In genomic region chr1:159614644-159615431, GRCm38 (mm10) we compare ENCODE assay signal across 9 mouse cellular contexts.
DNase-seq lines count a peak whose midpoint lies in the region; TF ChIP-seq lines count a peak whose summit lies in the region.
"Had no signal": no experiment of that assay in that cellular context is flagged by ENCODE, and none has a peak within 500 bp of the region (broad histone marks: within the 10 kb centered on the region; RNA-seq: fewer than 3 reads in every experiment).

No protein-coding gene starts in this region.

- WGBS in hindbrain, embryonic 10.5 days: 52% methylated on average over 16 of the region's 16 CpGs

- H3K9me3 ChIP-seq in hindbrain, embryonic 10.5 days: no peaks in the 10 kb centered on the region

- intact Hi-C loops in left cerebral cortex, postnatal 10 days (cut with DNase I): no loop called here
- intact Hi-C loops in gastrocnemius, adult 2 months (cut with DNase I): loop anchor here (10.0 kb wide), 1 partner anchor 170 kb away; no protein-coding TSS in a partner anchor

- H3K36me3 ChIP-seq in hindbrain, embryonic 10.5 days: no peaks in the 10 kb centered on the region

- peaks cover 11% of the 10 kb centered on the region for H3K4me1 ChIP-seq in hindbrain, embryonic 10.5 days (replicated peaks)

- no peaks in the 10 kb centered on the region for H3K27me3 ChIP-seq in hindbrain, embryonic 10.5 days (ENCODE audit: insufficient read depth, poor library complexity, severe bottlenecking)

- TF ChIP-seq CTCF in gastrocnemius, adult 2 months (IDR thresholded peaks at IDR 0.05): no peak

- H3K27ac ChIP-seq in hindbrain, embryonic 10.5 days: peak overlapping the region; percentile 70; the same call in 1 of the 2 replicates
- no peak overlapping the region for H3K27ac ChIP-seq in gastrocnemius, adult 2 months
- H3K27ac ChIP-seq: kidney, postnatal 0 days had no signal

- no peak overlapping the region for H3K4me3 ChIP-seq in hindbrain, embryonic 10.5 days
- no peak overlapping the region for H3K4me3 ChIP-seq in gastrocnemius, adult 2 months

- DNase-seq in cerebellum, postnatal 10 days: peak; percentile 54 to 56
- DNase-seq in hindbrain, embryonic 10.5 days (ENCODE audit: low spot score): no peak
- peak; percentile 30 to 41 for DNase-seq in left cerebral cortex, postnatal 10 days (ENCODE audit: extremely low spot score in 1 of 2, low spot score in 2 of 2)
- peak; percentile 39 to 50 for DNase-seq in right cerebral cortex, adult 2 months (ENCODE audit: low spot score in 2 of 2)
- no peak for DNase-seq in thymus, postnatal 25 days
- no peak for DNase-seq in gastrocnemius, adult 2 months
- no peak for DNase-seq in ovary, postnatal 36 days (ENCODE audit: low spot score)
- DNase-seq: heart, adult 18-20 months had no signal

Comparison
In these comparisons a context has a peak if more than half of its experiments do, and no peak if none do; other contexts are left out.
1. DNase-seq: peak in cerebellum, postnatal 10 days (2 of 2), left cerebral cortex, postnatal 10 days (2 of 2) and right cerebral cortex, adult 2 months (2 of 2); none in hindbrain, embryonic 10.5 days (single experiment), thymus, postnatal 25 days (single experiment), gastrocnemius, adult 2 months (single experiment) and ovary, postnatal 36 days (single experiment).